28 mouse cellular contexts compared by ENCODE assay signal in genomic region chr8:115133711-115134218, GRCm38 (mm10).
A peak's percentile ranks its signal among the peaks of the same experiment; 100 is the strongest.
DNase-seq lines count a peak whose midpoint lies in the region; ATAC-seq lines count a peak whose summit lies in the region.
"Had no signal": no experiment of that assay in that cellular context is flagged by ENCODE, and none has a peak within 500 bp of the region (broad histone marks: within the 10 kb centered on the region; RNA-seq: fewer than 3 reads in every experiment).

No protein-coding gene starts in this region.

- no peak overlapping the region for H3K27ac ChIP-seq in midbrain, embryonic 13.5 days
- H3K27ac ChIP-seq in midbrain, embryonic 10.5 days (replicated peaks), result no peak overlapping the region
- H3K27ac ChIP-seq in forebrain, embryonic 13.5 days, result no peak overlapping the region
- no peak overlapping the region for H3K27ac ChIP-seq in forebrain, embryonic 16.5 days (ENCODE audit: low read length)
- H3K27ac ChIP-seq: heart, embryonic 10.5 days; heart, embryonic 15.5 days; layer of hippocampus, adult 2 months; limb, embryonic 15.5 days; liver, embryonic 13.5 days; macrophage had no signal

- no peak for ATAC-seq in midbrain, embryonic 13.5 days
- ATAC-seq in forebrain, embryonic 13.5 days, result no peak
- ATAC-seq in forebrain, embryonic 16.5 days, result 0 out of 2 replicates have a peak, but pooled peaks have one; percentile 15
- ATAC-seq: activated CD4-positive, CD25-positive, alpha-beta regulatory T cell, adult 4 months; hindbrain, embryonic 16.5 days; midbrain, embryonic 16.5 days had no signal

- peaks cover 14% of the 10 kb centered on the region for H3K4me1 ChIP-seq in midbrain, embryonic 13.5 days (replicated peaks)
- peaks cover 5% of the 10 kb centered on the region for H3K4me1 ChIP-seq in midbrain, embryonic 10.5 days
- H3K4me1 ChIP-seq in forebrain, embryonic 13.5 days, result peaks cover 11% of the 10 kb centered on the region
- peaks cover 6% of the 10 kb centered on the region; the same call in 1 of the 2 replicates for H3K4me1 ChIP-seq in forebrain, embryonic 16.5 days (replicated peaks; ENCODE audit: control insufficient read depth, insufficient read depth, low read length)
- H3K4me1 ChIP-seq: heart, embryonic 10.5 days; heart, embryonic 15.5 days; liver, embryonic 13.5 days had no signal

- WGBS in midbrain, embryonic 13.5 days, result 15% methylated on average over 7 of the region's 7 CpGs
- WGBS in midbrain, embryonic 10.5 days, result 70% methylated on average over 7 of the region's 7 CpGs
- WGBS in forebrain, embryonic 13.5 days, result 22% methylated on average over 7 of the region's 7 CpGs
- 10% methylated on average over 7 of the region's 7 CpGs for WGBS in forebrain, embryonic 16.5 days

- H3K4me3 ChIP-seq in midbrain, embryonic 13.5 days (replicated peaks), result no peak overlapping the region
- no peak overlapping the region for H3K4me3 ChIP-seq in midbrain, embryonic 10.5 days
- H3K4me3 ChIP-seq in forebrain, embryonic 13.5 days, result no peak overlapping the region
- H3K4me3 ChIP-seq in forebrain, embryonic 16.5 days (replicated peaks; ENCODE audit: low read length), result no peak overlapping the region
- H3K4me3 ChIP-seq: heart, embryonic 10.5 days; heart, embryonic 15.5 days; layer of hippocampus, adult 2 months; limb, embryonic 15.5 days; liver, embryonic 13.5 days; myocyte had no signal

- H3K27me3 ChIP-seq in midbrain, embryonic 13.5 days, result peaks cover 5% of the 10 kb centered on the region; the same call in 1 of the 2 replicates
- peaks cover 53% of the 10 kb centered on the region for H3K27me3 ChIP-seq in midbrain, embryonic 10.5 days (ENCODE audit: low read depth, poor library complexity, severe bottlenecking)
- peaks cover 46% of the 10 kb centered on the region for H3K27me3 ChIP-seq in forebrain, embryonic 13.5 days
- no peaks in the 10 kb centered on the region; the same call in 1 of the 2 replicates for H3K27me3 ChIP-seq in forebrain, embryonic 16.5 days (replicated peaks; ENCODE audit: control insufficient read depth, insufficient read depth, low read length)
- H3K27me3 ChIP-seq: heart, embryonic 15.5 days; liver, embryonic 13.5 days had no signal

- no peaks in the 10 kb centered on the region for H3K9me3 ChIP-seq in midbrain, embryonic 13.5 days
- no peaks in the 10 kb centered on the region for H3K9me3 ChIP-seq in midbrain, embryonic 10.5 days (replicated peaks)
- no peaks in the 10 kb centered on the region for H3K9me3 ChIP-seq in forebrain, embryonic 13.5 days (replicated peaks)
- H3K9me3 ChIP-seq in forebrain, embryonic 16.5 days (ENCODE audit: control insufficient read depth, low read length), result no peaks in the 10 kb centered on the region
- H3K9me3 ChIP-seq: limb, embryonic 15.5 days; liver, embryonic 13.5 days had no signal

- no peak overlapping the region for H3K9ac ChIP-seq in midbrain, embryonic 13.5 days (replicated peaks)
- no peak overlapping the region for H3K9ac ChIP-seq in forebrain, embryonic 13.5 days
- no peak overlapping the region for H3K9ac ChIP-seq in forebrain, embryonic 16.5 days (replicated peaks; ENCODE audit: low read depth, low read length)
- H3K9ac ChIP-seq: heart, embryonic 15.5 days; limb, embryonic 15.5 days; liver, embryonic 13.5 days had no signal

- 0 out of 2 replicates have a peak overlapping the region, but pooled peaks have one; percentile 9 for H3K4me2 ChIP-seq in midbrain, embryonic 13.5 days (replicated peaks)
- peak overlapping the region; percentile 20; the same call in 1 of the 2 replicates for H3K4me2 ChIP-seq in forebrain, embryonic 13.5 days
- H3K4me2 ChIP-seq in forebrain, embryonic 16.5 days (ENCODE audit: low read length), result no peak overlapping the region
- H3K4me2 ChIP-seq: heart, embryonic 15.5 days; limb, embryonic 15.5 days; liver, embryonic 13.5 days had no signal

- no peak for DNase-seq in midbrain, embryonic 10.5 days (ENCODE audit: low spot score)
- peak; percentile 61 for DNase-seq in retina, postnatal 1 day
- DNase-seq in cerebellum, postnatal 10 days, result no peak
- DNase-seq in right cerebral cortex, adult 18-20 months, result no peak
- DNase-seq: adrenal gland, adult 2 months; adrenal gland, postnatal 36 days; B cell, adult 2 months; cerebellum, adult 2 months; cerebellum, postnatal 25 days; kidney, adult 18-20 months; kidney, postnatal 36 days; liver, embryonic 13.5 days; lung, adult 2 months; lung, postnatal 10 days; right cerebral cortex, postnatal 25 days; thymus, postnatal 14 days had no signal

- H3K36me3 ChIP-seq in midbrain, embryonic 13.5 days, result no peaks in the 10 kb centered on the region
- H3K36me3 ChIP-seq in midbrain, embryonic 10.5 days, result no peaks in the 10 kb centered on the region
- H3K36me3 ChIP-seq in forebrain, embryonic 13.5 days (ENCODE audit: poor library complexity, severe bottlenecking), result no peaks in the 10 kb centered on the region
- H3K36me3 ChIP-seq in forebrain, embryonic 16.5 days (ENCODE audit: control insufficient read depth, insufficient read depth), result no peaks in the 10 kb centered on the region
- H3K36me3 ChIP-seq: heart, embryonic 10.5 days; heart, embryonic 15.5 days; limb, embryonic 15.5 days; liver, embryonic 13.5 days had no signal
